Mouse (Mus musculus) embryonic stem cell, embryonic (primary cell): Measurements from ENCODE around the gene Ssbp2.

ENCODE experiments used
- CTCF ChIA-PET, 4 experiments: fragments of 300-600 bp in 2 of 4; fragments of 350-600 bp in 2 of 4; sonication (Branson Sonifier 250); formaldehyde crosslinking; loops; one replicate each; lab custom pipeline; 2022; ENCODE audit warnings: inconsistent platforms in 2 of 4; lab: Charles Lee
- POLR2A ChIA-PET, 4 experiments: fragments of 300-600 bp in 2 of 4; fragments of 350-600 bp in 2 of 4; sonication (Branson Sonifier 250); formaldehyde crosslinking; loops; one replicate each; lab custom pipeline; 2022; ENCODE audit warnings: antibody characterized with exemption in 4 of 4, inconsistent platforms in 1 of 4; lab: Charles Lee

Ssbp2 gene

DNA sequence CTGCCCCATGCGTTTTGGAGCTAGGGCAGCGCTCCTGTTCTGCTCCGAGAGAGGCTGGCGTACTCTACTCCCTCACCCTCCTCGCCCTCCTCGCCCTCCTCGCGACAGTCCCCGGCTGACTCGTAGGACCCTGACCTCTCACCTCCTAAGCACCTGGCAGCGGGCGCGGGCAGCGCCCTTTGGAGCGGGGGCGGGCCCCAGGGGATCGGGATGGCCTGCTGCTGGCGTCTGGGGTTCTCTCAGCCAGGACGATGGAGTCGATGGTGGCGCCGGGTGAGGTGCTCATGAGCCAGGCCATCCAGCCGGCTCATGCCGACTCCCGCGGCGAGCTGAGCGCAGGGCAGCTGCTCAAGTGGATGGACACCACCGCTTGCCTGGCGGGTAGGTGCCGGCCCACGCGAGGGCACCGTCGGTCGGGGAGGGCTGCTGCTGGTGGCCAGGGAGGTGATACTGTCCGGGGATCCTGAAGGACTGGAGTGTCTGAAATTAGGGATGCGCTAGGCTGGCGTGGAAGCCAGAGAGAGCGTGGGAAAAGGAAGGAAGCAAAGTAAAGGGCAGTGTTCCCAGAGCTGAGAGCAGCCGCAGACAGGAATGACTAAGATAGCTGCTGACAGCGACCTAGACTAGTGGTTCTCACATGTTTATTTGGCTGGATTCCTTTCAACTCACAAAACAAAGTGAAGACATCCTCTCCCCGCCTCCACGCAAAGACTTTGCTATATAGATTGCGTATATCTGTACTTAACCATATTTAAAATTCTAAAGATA lies 281.4 kb downstream of the Ssbp2 start, which contains the start of gene Acot12:
Gene Acot12, plus strand, starts transcription at position 233 of the 768 bp plus-strand sequence.
- ChIA-PET CTCF (interaction anchor here in 2 of 4 experiments (0.8 to 2.0 kb wide), 2 partner anchors 18 to 117 kb away, joined by 3 to 7 read pairs; no protein-coding TSS in a partner anchor), POLR2A (interaction anchor here in 1 of 4 experiments (0.6 kb wide), 1 partner anchor 285 kb away, joined by 3 read pairs; no protein-coding TSS in a partner anchor)

DNA sequence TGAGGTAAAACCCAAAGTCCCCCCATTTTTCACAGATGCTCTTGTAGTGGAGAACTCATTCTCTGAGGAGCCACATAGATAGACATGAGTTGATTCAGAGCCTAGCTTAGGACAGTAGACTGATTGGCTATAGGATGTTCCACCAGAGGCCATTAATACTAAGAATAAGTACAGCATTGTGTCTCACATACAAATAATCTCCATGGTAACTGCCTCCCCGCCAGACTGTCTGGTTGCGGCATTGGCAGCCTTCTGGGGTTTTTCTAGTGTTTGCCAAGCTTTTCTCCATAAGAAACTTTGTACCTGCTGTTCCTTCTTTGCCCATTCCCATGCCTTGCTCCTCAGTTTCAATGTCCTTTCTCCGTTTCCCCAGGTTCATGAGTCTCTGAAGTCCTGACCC lies 283.1 kb downstream of the Ssbp2 start:
- ChIA-PET POLR2A (interaction anchor here in 1 of 4 experiments (1.0 kb wide), 1 partner anchor 25 kb away, joined by 3 read pairs; no protein-coding TSS in a partner anchor), CTCF (no interaction called here)

DNA sequence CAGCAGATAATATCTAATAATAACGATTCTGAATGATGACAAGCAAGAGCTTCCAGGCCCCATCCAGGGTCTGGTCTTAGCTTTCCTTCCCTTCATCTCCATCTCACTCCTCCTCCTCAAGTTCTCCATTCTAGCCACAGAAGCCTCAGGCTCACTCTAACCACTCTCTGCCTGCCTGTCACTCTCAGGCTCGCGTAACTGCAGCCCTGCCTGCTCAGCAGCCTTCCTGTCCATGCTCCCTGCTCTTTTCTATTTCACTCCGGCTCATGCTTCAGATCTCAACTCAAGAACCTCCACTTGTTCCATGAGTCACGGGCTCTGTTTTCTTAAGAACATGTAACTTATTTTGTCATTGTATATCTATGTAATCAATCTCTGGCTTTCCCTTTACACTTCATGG lies 286.4 kb downstream of the Ssbp2 start:
- CTCF ChIA-PET: no interaction called here
- POLR2A ChIA-PET: no interaction called here

DNA sequence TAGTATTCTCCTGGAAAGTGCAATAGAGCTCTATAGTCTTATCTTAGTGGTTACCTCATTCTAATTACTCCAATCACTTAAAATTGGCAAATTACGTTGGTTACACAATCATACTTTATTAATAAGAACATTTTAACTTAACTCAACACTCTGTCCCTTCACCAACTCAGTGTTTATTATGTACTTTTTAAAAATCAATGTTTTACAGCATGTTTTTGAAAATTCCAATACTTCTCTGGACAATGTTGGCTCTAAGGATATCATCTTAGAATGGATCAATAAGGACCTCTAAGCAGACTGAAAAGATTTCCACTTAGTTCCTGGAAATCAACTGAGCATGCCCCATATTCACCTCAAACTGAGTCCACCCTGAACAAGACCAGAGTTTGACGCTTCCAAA lies 288.3 kb downstream of the Ssbp2 start:
- POLR2A ChIA-PET: no interaction called here
- CTCF ChIA-PET: no interaction called here

DNA sequence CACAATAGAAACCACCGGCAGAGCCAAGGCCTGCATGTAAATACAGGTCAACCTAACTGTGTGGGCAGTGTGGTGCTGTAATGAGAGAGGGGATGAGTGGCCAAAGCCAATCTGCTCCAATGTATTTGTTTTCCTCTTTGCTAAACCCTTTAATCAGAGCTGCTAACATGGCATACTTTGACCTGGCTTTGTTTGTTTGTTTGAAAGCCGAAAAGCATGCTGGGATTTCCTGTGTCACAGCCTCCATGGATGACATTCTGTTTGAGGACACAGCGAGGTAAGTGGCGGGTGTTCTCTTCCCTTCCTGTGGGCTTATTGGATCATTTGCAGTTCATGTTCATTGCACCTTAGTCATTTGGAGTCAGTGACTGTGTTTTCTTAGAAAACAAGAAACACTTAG lies 289.9 kb downstream of the Ssbp2 start:
- ChIA-PET CTCF (no interaction called here), POLR2A (no interaction called here)
